Mouse (Mus musculus) right cerebral cortex, postnatal 14 days (tissue): ENCODE results near the gene Ube2u.

ENCODE experiments used
- DNase-seq: peaks from one replicate; pipeline ENCODE4 v3.0.0; 2022

Ube2u gene

GRCm38 (mm10) chr4:100553296-100553695 lies 74.6 kb downstream of the Ube2u start:
- DNase-seq = no peak

- DNase-seq = peak; percentile 83
Observed at GRCm38 (mm10) chr4:100588236-100589206, 109.9 kb downstream of the Ube2u start.

- no peak for DNase-seq
Observed at GRCm38 (mm10) chr4:100595771-100596170, 117.1 kb downstream of the Ube2u start.

GRCm38 (mm10) chr4:100596630-100597029 lies 118.0 kb downstream of the Ube2u start:
- DNase-seq = peak; percentile 32

GRCm38 (mm10) chr4:100597049-100597448 lies 118.4 kb downstream of the Ube2u start:
- DNase-seq = no peak
